Mouse (Mus musculus): ENCODE measurements around the gene Lrrc8d.
"Not testable (repeated sequence)": the region's sequence is repeated elsewhere in the genome, so short reads cannot be mapped to it uniquely, and the experiment has no call there.

Lrrc8d gene

DNA sequence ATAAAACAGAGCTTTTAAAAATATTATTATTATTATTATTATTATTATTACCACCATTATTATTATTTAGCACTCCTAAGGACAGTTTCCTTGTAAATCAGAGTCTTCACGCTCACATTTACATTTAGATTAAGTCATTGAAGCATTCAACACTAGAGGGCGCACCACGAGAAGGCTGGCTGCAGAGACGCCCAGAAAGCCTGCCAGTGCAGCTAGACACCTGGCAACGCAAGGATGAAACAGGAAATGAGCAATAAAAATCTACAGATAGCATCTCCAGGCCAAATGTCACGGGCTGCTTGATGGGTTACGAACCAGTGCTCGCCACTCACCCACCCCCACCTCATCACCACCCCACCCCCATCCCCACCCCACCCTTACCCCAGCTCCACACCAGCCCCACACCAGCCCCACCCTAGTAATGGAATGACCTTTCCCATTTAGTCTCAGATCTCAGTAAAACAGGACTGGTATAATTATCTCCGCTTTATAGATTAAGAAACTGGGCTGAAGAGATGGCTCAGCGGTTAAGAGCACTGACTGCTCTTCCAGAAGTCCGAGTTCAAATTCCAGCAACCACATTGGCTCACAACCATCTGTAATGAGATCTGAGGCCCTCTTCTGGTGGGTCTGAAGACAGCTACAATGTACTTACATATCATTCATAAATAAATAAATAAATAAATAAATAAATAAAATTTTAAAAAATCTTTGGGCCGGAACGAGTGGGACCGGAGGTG is 14.7 kb upstream of the Lrrc8d start:
- DNase-seq (ENCODE audit: low read depth, low spot score): no peak

DNA sequence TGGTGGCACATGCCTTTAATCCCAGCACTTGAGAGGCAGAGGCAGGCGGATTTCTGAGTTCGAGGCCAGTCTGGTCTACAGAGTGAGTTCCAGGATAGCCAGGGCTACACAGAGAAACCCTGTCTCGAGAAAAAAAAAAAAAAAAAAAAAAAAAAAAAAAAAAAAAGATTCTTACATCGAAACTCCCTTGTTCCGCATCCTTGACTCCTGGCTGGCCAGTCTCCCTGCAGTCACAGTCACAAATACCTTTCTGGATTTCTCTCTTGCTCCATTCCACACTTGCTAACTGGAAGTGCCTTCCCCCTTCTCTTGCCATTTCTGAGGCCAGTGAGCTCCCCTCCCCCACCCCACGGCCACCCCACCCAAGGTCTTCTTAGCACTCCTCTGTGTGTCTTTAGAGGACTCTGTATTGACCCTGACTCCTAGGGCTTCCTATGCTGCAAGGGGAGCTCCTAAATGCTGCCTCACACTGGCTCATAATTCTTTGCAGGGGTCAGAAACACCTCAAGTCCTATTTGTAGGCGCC is 13.9 kb upstream of the Lrrc8d start:
- not testable (repeated sequence) for DNase-seq (ENCODE audit: low read depth, low spot score)

DNA sequence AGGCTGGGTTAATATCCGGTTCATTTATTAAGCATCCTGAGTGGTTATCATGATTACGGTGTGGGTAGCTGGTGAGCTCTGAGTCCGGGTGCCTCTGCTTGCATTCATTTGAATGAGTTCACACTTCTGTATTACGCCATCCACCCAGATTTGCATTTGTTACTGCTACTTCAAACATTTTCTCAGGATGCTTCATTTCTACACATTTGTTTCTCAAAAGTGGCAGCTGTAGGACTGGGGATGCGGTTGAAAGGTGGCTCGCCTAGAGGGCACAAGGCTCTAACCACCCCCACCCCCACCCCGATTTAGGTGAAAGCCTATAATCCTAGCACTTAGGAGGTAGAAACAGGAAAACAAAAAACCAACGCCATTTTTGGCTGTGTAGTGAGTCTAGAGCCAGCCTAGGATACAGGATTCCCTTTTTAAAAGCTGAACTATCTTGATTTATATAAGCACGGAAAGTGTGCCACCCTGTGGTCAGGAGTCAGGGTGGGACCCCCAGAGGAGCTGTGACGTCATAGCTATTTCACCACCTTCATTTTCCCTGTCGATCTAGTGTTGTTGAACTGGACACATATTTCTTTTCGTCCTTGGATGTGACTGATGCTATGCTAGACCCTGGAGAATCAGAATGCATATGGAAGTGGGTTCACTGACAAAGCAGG is 13.3 kb upstream of the Lrrc8d start:
- no peak for DNase-seq (ENCODE audit: low read depth, low spot score)

DNA sequence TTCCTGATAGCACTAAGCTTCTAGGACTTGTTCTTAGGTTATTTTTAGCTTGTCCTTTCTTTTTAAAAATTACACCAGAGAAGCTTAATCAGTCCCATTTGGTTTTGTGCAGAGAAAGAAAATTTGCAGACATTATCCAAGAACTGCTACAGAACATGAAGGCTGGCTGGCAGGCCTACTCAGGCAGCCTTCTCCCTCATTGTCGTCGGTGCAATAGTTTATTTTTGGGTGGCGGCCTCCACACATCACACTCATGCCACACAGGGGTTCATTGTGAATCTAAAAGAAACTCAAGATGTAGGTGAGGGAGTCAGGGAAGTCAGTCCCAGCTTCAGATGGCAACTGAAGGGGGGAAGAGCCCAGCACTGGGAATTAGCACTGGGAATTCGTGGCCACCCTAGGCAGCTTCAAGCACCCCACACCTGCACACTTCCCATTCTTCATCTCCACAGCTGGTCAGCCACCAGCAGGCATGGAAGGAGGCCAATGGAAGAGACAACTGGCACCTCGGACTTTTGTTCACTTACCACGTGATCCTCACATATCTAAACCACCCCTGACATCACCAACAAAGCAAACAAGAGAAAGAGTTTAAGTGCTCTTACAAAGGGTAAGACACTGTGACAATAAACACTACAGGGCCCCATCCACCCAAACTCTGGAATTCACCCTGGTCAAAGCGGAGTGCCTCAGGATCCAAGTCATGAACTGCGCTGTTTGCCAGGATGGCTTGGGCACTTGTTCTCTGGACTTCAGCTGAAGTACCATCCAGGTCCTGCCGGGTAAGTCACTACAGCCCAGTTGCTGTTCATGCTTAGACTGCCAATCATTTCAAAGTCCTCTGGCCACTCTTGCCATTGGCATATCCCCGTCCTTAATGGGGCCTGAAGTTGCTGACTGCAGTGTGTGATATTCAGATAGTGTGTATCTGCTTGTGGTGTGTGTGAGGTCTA is 9.0 kb upstream of the Lrrc8d start:
- DNase-seq (ENCODE audit: low read depth, low spot score): no peak

DNA sequence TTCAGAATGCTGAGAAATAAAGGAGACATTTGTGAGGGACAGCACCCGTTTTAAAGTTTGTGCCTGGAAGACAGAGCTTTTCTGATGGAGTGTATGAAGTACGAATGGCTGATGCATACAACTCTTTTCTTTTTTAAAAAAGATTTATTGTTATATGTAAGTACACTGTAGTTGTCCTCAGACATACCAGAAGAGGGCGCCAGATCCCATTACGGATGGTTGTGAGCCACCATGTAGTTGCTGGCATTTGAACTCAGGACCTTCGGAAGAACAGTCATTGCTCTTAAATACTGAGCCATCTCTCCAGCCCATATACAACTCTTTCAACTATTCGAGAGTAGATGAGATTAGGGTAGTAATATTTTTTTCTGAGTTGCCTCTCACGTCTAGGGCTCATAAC is 8.1 kb upstream of the Lrrc8d start:
- DNase-seq (ENCODE audit: low read depth, low spot score): no peak

DNA sequence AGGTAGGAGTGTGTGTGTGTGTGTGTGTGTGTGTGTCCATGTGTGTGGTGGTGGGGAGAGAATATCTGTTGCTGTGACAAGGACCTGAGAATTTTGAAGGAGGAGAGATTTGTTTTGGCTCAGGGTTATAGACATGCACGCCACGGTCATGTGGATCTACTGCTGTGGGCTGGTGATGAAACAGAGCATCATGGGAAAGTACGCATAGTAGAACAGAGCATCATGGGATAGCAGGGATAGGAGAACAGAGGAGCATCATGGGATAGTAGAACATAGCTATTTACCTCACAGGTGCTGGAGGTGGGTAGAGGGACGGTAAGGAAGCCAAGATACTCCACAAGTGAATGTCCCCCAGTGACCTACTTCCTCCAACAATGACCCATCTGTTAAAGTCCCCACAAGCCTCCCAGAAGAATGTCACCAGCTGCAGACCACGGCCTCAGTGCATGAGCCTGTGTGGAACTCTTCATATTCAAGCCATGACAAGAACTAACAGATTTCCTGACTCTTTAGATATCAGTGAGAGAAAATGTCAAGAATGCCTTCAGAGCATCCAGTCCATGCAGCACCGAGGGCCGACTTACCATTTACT is 5.3 kb upstream of the Lrrc8d start:
- no peak for DNase-seq (ENCODE audit: low read depth, low spot score)

DNA sequence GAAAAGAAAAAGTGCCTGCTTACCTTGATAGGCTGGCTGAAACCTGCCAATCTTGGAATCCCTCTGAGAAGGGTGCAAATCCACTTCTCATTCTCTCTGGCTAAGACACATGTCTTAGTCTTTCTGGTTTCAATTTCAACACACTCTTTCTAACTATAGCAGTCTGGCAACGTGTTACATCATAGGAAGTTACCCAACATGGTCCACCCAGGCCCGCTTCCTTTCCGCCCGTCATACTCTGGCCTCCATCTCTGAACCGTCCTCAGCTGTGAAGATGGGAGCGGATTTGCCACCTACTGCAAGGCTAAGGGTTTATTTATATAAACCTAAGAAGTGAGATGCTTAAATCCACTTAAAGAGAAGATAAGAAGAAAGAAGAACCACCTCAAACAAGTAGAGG is 3.7 kb upstream of the Lrrc8d start:
- no peak for DNase-seq (ENCODE audit: low read depth, low spot score)

DNA sequence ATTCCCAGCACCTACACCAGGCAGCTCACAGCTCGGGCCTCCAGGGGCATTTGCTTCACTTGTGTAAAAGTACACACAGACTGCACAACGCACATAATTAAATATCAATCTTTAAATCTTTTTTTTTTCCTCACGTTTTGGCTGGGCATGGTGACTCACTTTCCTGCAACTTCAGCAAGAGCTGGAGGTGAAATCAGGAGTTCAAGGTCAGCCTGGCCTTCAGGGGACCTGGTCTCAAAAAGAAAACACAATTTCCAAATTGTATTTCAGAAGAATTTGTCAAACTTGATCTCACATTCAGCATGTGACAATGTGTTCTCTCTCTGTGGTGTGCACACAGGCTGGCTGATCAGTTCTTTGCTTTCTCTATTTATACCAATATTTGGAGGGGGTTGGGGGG is 1.9 kb upstream of the Lrrc8d start:
- no peak for DNase-seq (ENCODE audit: low read depth, low spot score)

DNA sequence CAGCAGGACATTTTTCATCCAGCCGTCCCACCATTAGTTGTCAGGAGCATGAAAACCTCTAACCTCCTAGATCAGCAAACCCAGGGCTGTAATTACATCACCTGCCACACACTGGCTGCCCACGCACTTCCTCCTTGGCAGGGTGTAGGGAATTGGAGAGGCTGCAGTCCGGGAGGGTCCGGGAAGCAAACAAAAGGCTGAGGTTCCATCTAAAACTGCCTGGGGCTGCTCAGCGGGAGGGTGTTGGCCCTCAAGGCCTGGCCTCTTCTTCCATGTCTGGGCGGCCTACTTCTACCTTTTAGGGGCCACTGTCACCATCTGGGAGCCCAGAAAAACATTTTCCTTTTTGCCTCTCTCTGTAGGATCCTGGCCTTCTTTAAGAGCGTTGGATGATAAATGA is 1.1 kb upstream of the Lrrc8d start:
- no peak for DNase-seq (ENCODE audit: low read depth, low spot score)

DNA sequence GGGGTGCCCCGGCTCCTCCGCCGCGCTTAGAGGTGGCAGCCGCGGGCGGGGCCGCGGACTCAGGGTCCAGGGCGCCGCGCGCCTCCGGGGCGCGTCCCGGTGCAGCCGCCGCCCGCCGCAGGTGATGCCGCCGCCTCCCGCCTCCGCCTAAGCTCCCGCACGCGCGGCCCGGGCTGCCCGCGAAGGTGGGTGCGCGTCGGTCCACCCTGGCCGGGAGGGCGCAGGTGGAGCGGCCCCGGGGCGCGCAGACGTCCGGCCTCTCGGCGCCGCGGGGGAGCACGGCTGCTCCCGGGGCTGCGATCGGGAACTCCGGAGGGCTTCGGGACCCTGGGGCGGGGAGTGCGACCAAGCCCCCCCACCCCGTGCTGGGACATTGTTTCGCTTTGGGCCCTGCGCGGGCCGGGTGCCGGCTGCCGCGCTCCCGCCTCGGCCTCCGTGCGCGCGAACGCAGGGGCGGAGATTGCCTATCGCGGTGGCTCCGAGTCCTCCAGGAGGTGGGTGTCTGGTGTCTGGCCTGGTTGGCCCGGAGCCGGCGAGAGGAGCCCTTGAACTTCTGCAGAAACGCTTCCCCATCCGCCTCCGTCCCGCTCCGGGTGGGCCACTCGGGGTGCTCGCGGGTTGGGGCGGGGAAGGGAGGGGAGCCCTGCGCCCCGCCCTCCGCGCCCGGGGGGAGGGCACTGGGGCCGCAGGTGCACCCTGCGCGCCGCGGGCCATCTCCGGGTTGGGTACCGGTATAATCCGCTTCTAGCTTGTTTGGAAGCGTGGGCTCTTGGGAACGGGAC is 492 bp downstream of the Lrrc8d start:
- DNase-seq (ENCODE audit: low read depth, low spot score): no peak

DNA sequence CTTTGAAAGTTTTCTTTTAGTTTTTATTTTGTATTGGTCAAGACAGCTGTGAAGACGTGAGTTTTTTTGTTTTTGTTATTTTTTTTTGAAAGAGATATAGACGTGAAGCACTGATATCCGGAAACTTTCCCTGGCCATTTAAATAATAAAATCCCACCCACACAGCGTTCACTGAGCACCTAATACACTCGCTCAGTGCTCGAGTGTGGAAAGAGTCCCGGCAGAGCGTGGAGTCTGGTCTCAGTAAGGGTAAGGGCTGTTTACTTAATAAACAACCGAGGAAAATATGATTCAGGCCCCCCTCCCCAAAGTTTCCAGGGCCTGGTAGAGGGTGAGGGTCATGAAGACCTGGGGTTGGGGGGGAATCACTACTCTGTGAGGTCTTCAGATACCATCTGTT is 1.6 kb downstream of the Lrrc8d start:
- DNase-seq (ENCODE audit: low read depth, low spot score): no peak

DNA sequence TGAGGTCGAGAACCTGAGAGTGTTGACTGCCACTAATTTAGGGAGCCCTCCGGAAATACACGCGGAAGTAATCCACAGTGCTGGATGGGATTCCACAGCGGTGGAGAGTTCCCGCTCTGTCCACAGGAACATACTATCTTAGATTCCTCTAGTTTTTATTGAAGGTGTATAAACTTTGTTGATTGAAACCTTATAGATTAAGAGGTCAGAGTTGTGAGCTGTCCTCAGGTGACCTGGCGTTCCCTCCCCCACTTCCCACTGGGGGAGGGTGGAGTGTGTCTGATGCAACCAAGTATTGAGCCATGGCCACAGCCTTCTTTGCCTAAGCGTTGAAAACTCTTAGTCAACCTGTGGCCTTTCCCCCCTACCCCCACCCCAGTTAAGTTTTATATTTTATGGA is 2.1 kb downstream of the Lrrc8d start:
- no peak for DNase-seq (ENCODE audit: low read depth, low spot score)

DNA sequence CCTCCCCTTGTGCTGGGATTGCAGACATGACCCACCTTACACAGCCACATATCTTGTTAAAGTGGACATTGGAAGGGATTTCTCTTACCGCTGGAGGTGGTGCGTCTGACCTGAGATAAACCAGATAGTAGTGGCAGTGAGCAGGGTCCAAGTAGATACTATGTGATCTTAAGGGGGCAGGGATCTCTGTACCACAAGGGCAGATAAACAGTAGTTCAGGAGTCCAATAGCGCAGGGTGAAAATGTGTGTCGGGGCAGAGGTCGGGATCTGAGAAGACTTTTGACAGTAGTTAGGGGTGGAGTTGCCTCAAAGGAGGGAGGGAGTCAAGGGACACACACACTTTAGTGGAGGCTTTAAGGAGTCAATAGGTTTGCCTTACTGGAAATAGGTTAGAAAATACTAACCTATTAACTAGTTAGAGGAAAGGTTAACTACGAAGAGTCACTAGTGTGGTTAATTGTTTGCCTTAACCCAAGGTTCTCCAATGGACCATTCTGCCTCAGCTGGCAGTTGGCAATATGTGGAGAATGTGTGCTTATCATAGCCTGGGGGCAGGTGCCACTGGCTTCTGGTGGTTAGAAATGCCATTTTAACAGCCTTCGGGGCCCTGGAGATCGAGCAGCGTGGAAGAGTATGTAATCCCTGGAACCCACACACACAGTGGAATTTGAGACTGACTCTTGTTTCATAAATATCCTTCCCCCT is 3.0 kb downstream of the Lrrc8d start:
- no peak for DNase-seq (ENCODE audit: low read depth, low spot score)

DNA sequence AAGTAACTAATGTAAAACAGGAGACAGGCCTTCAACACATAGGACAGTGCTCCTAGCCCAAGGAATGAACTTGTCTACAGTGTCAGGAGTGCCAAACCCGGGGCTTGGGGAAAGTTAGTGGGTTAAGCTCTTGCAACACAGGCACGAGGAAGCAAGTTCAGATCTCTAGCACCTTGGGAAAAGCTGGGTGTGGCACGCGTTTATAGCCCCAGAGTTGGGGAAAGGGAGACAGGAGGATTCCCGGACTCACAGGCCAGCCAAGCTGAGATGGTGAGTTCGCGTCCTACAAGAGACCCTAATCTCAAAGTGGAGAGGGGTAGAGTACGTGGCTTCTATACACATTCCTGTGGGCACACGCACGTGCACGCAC is 3.5 kb downstream of the Lrrc8d start:
- no peak for DNase-seq (ENCODE audit: low read depth, low spot score)

DNA sequence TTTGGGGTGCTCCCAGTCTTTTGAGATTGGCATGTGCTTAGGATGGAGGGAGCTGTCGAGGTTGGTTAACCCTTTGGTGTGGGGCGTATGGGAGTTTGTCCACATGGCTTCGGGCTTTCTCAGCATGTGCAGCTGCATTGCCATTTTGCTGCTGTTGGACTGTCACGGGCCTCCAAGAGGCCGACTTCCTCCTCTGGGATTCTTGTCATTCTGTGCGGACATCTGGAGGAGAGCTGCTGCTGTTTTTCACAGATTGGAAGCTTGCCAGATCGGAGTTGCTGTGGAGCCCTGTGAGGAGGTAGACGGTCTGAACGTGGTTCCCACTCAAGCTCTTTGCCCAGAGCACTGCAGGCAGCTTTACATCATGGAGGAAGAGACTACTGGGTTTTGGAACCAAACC is 4.8 kb downstream of the Lrrc8d start:
- no peak for DNase-seq (ENCODE audit: low read depth, low spot score)

DNA sequence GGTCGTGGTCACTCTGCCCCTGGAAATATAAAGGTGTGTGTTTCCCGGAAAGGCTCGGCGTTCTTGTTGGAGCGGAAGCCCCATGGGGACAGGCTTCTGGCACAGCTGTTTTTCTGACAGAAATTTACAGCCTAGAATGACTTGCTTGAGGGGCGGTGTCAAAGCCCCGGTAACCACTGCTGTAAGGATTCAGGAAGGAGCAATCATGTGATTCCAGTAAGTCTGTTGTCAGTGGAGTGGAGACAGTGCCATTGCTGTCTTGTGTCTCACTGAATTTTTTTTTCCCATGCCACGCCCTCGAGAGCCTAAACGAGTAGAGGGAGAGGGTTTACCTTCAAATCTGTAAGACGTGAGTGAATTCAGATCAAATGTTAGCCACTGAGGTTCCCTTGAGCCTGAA is 6.9 kb downstream of the Lrrc8d start:
- DNase-seq (ENCODE audit: low read depth, low spot score): no peak

DNA sequence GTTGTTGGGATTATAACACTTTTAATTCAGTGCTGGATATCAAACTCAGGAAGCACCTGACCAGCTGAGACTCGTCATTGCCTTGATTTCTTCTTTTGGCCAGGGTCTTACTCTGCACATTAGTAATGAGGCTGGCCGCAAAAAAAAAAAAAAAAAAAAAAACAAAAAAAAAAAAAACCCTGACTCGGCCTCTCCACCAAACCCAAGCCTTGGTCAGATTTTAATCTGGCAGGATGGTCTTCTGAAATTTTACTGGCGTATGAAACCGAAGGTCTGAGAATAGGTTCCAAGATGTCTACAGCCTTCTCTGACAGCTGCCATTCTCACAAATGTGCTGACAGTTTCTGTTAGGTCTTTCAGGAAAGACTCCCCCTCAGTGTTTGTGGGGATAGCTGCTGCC is 8.5 kb downstream of the Lrrc8d start:
- DNase-seq (ENCODE audit: low read depth, low spot score): no peak

DNA sequence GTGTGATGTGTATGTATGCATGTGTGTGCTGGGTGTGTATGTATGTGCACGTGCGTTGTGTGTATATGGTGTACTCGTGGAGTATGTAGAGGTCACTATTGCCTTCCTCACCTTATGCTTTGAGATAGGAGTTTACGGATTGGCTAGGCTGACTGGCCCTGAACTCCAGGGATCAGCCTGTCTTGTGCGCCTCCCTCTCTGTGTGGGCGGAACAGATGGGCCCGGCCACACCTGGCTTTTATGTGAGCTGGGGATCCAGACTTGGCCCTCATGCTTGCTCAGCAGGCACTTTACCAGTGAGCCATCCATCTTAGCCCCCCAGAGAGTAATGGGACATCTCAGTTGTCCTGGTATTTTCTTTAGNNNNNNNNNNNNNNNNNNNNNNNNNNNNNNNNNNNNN is 10.7 kb downstream of the Lrrc8d start:
- no peak for DNase-seq (ENCODE audit: low read depth, low spot score)

DNA sequence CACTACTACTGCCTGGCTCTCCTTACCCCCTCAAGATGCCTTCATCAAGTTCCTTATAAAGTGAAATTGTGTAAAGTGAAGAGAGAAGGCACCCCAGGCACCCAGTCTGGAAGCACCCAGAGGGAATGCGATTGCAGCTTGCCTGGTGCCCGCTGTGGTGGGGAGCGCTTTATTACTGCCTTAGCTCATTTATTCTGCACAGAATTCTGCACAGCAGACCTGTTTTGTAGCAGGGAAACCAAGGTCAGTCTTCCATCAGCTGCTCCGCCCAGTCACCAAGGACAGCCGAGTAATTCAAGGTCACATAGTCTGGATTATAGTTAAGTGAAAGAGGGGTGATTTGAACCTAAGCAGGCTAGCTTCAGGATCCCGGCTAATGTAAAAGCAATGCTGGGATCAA is 14.7 kb downstream of the Lrrc8d start:
- no peak for DNase-seq (ENCODE audit: low read depth, low spot score)

DNA sequence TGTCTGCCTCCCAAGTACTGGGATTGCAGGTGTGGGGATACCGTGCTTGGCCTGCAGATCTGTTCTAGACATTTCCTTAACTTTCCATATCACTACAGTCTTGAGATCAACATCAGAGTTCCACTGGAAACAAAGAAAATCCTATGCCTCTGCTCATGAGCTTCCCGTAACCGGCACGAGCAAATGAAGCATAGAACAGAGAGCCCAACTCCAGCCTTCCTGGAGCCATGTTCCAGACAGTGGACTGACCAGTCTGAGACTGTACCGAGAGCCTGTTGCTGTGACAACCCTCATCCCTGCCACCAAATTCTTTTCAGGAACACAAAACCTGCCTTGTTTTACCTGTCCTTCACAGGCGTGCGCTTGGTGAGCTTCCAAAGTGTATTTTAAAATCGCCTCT is 15.3 kb downstream of the Lrrc8d start:
- no peak for DNase-seq (ENCODE audit: low read depth, low spot score)

All from brain, embryonic 18.5 days (tissue).